Mouse (Mus musculus) liver, adult 2 months (tissue): ENCODE data around the gene Med8.

Experiments used
- CTCF ChIP-seq: fragments of 200-500 bp; IDR thresholded peaks from 2 replicates; pipeline ENCODE4 v1.5.1; 2011; ENCODE audit warnings: low read depth, low read length, control low read depth
- POLR2A ChIP-seq: fragments of 200-500 bp; IDR thresholded peaks from 2 replicates; pipeline ENCODE4 v1.6.1; 2011; ENCODE audit warnings: low read length, control low read depth; ENCODE audit not compliant: insufficient read depth; ENCODE audit errors: extremely low read depth

GRCm38 (mm10) chr4:118401421-118401820 is 7.7 kb upstream of the Med8 start:
- TF ChIP-seq CTCF (no peak), POLR2A (no peak)
